Mouse (Mus musculus): ENCODE measurements around the gene Slc22a21. TPM values are rescaled to one million over a fixed set of nuclear protein-coding genes. Genes with fewer than 3 reads are reported as not detected.

The Slc22a21 gene
- polyA plus RNA-seq, 1 experiment from 2014 or later = 4.7 TPM

- WGBS = 35% methylated on average over 17 of the region's 17 CpGs
- no peaks in the 10 kb centered on the region for H3K4me1 ChIP-seq
- H3K9me3 ChIP-seq (replicated peaks) = no peaks in the 10 kb centered on the region
- H3K9ac ChIP-seq (replicated peaks) = no peak overlapping the region
- no peak overlapping the region for H3K4me2 ChIP-seq
- H3K4me3 ChIP-seq (replicated peaks) = no peak overlapping the region
- no peaks in the 10 kb centered on the region for H3K36me3 ChIP-seq
- no peak for ATAC-seq (ENCODE audit: low FRiP score)
- no peak overlapping the region for H3K27ac ChIP-seq (replicated peaks)
- no peaks in the 10 kb centered on the region for H3K27me3 ChIP-seq (replicated peaks)
These were observed 48.8 kb downstream of the Slc22a21 start for GRCm38 (mm10) chr11:53931091-53931943.

- 91% methylated on average over 3 of the region's 3 CpGs for WGBS
- Histone ChIP-seq H3K4me3 (replicated peaks) (no peak overlapping the region), H3K4me1 (no peaks in the 10 kb centered on the region), H3K36me3 (no peaks in the 10 kb centered on the region), H3K9me3 (replicated peaks) (no peaks in the 10 kb centered on the region), H3K27ac (replicated peaks) (no peak overlapping the region), H3K27me3 (replicated peaks) (no peaks in the 10 kb centered on the region), H3K9ac (replicated peaks) (no peak overlapping the region), H3K4me2 (no peak overlapping the region)
- no peak for ATAC-seq (ENCODE audit: low FRiP score)
These were observed 50.4 kb downstream of the Slc22a21 start for GRCm38 (mm10) chr11:53929741-53930140.

- no peak overlapping the region for H3K9ac ChIP-seq (replicated peaks)
- H3K27ac ChIP-seq (replicated peaks) = no peak overlapping the region
- no peaks in the 10 kb centered on the region for H3K9me3 ChIP-seq (replicated peaks)
- H3K4me2 ChIP-seq = no peak overlapping the region
- H3K36me3 ChIP-seq = no peaks in the 10 kb centered on the region
- no peaks in the 10 kb centered on the region for H3K27me3 ChIP-seq (replicated peaks)
- H3K4me1 ChIP-seq = no peaks in the 10 kb centered on the region
- 85% methylated on average over 3 of the region's 3 CpGs for WGBS
- no peak for ATAC-seq (ENCODE audit: low FRiP score)
- H3K4me3 ChIP-seq (replicated peaks) = no peak overlapping the region
These were observed 51.5 kb downstream of the Slc22a21 start for GRCm38 (mm10) chr11:53928585-53928984.

- 92% methylated on average over 5 of the region's 5 CpGs for WGBS
- H3K27me3 ChIP-seq (replicated peaks) = no peaks in the 10 kb centered on the region
- no peak overlapping the region for H3K4me3 ChIP-seq (replicated peaks)
- ATAC-seq (ENCODE audit: low FRiP score) = no peak
- no peak overlapping the region for H3K9ac ChIP-seq (replicated peaks)
- H3K4me2 ChIP-seq = no peak overlapping the region
- H3K9me3 ChIP-seq (replicated peaks) = no peaks in the 10 kb centered on the region
- H3K36me3 ChIP-seq = no peaks in the 10 kb centered on the region
- no peaks in the 10 kb centered on the region for H3K4me1 ChIP-seq
- H3K27ac ChIP-seq (replicated peaks) = no peak overlapping the region
These were observed 53.8 kb downstream of the Slc22a21 start for GRCm38 (mm10) chr11:53926303-53926702.

GRCm38 (mm10) chr11:53918851-53919250, 61.3 kb downstream of the Slc22a21 start:
- Histone ChIP-seq H3K4me3 (replicated peaks) (no peak overlapping the region), H3K9me3 (replicated peaks) (no peaks in the 10 kb centered on the region), H3K36me3 (no peaks in the 10 kb centered on the region), H3K9ac (replicated peaks) (no peak overlapping the region), H3K27ac (replicated peaks) (no peak overlapping the region), H3K27me3 (replicated peaks) (no peaks in the 10 kb centered on the region), H3K4me1 (no peaks in the 10 kb centered on the region), H3K4me2 (no peak overlapping the region)
- 96% methylated on average over 4 of the region's 4 CpGs for WGBS
- ATAC-seq (ENCODE audit: low FRiP score) = no peak

GRCm38 (mm10) chr11:53911011-53911410, 69.1 kb downstream of the Slc22a21 start:
- H3K27ac ChIP-seq (replicated peaks) = no peak overlapping the region
- no peak overlapping the region for H3K9ac ChIP-seq (replicated peaks)
- no peaks in the 10 kb centered on the region for H3K4me1 ChIP-seq
- H3K27me3 ChIP-seq (replicated peaks) = no peaks in the 10 kb centered on the region
- 80% methylated on average over 4 of the region's 4 CpGs for WGBS
- no peak overlapping the region for H3K4me2 ChIP-seq
- H3K4me3 ChIP-seq (replicated peaks) = no peak overlapping the region
- H3K9me3 ChIP-seq (replicated peaks) = no peaks in the 10 kb centered on the region
- H3K36me3 ChIP-seq = no peaks in the 10 kb centered on the region
- no peak for ATAC-seq (ENCODE audit: low FRiP score)

GRCm38 (mm10) chr11:53908686-53909085, 71.4 kb downstream of the Slc22a21 start:
- no peak for ATAC-seq (ENCODE audit: low FRiP score)
- Histone ChIP-seq H3K27ac (replicated peaks) (no peak overlapping the region), H3K27me3 (replicated peaks) (no peaks in the 10 kb centered on the region), H3K4me3 (replicated peaks) (no peak overlapping the region), H3K4me2 (no peak overlapping the region), H3K9me3 (replicated peaks) (no peaks in the 10 kb centered on the region), H3K4me1 (no peaks in the 10 kb centered on the region), H3K36me3 (no peaks in the 10 kb centered on the region), H3K9ac (replicated peaks) (no peak overlapping the region)
- WGBS = 94% methylated on average over 8 of the region's 8 CpGs

GRCm38 (mm10) chr11:53904534-53904925, 75.6 kb downstream of the Slc22a21 start:
- Histone ChIP-seq H3K27ac (replicated peaks) (no peak overlapping the region), H3K4me1 (no peaks in the 10 kb centered on the region), H3K9ac (replicated peaks) (no peak overlapping the region), H3K4me2 (no peak overlapping the region), H3K27me3 (replicated peaks) (no peaks in the 10 kb centered on the region), H3K4me3 (replicated peaks) (no peak overlapping the region), H3K9me3 (replicated peaks) (no peaks in the 10 kb centered on the region), H3K36me3 (no peaks in the 10 kb centered on the region)
- ATAC-seq (ENCODE audit: low FRiP score) = no peak
- WGBS = 86% methylated on average over 9 of the region's 9 CpGs

- H3K4me3 ChIP-seq (replicated peaks) = no peak overlapping the region
- H3K9ac ChIP-seq (replicated peaks) = no peak overlapping the region
- no peaks in the 10 kb centered on the region for H3K9me3 ChIP-seq (replicated peaks)
- 62% methylated on average over 16 of the region's 16 CpGs for WGBS
- H3K27ac ChIP-seq (replicated peaks) = no peak overlapping the region
- ATAC-seq (ENCODE audit: low FRiP score) = no peak
- H3K4me1 ChIP-seq = no peaks in the 10 kb centered on the region
- H3K4me2 ChIP-seq = no peak overlapping the region
- no peaks in the 10 kb centered on the region for H3K27me3 ChIP-seq (replicated peaks)
- H3K36me3 ChIP-seq = no peaks in the 10 kb centered on the region
These were observed 76.2 kb downstream of the Slc22a21 start for GRCm38 (mm10) chr11:53903781-53904533.

GRCm38 (mm10) chr11:53902741-53903140, 77.4 kb downstream of the Slc22a21 start:
- no peak overlapping the region for H3K9ac ChIP-seq (replicated peaks)
- H3K36me3 ChIP-seq = no peaks in the 10 kb centered on the region
- no peak for ATAC-seq (ENCODE audit: low FRiP score)
- no peak overlapping the region for H3K4me2 ChIP-seq
- H3K27ac ChIP-seq (replicated peaks) = no peak overlapping the region
- no peaks in the 10 kb centered on the region for H3K4me1 ChIP-seq
- H3K4me3 ChIP-seq (replicated peaks) = no peak overlapping the region
- H3K9me3 ChIP-seq (replicated peaks) = no peaks in the 10 kb centered on the region
- 92% methylated on average over 14 of the region's 14 CpGs for WGBS
- no peaks in the 10 kb centered on the region for H3K27me3 ChIP-seq (replicated peaks)

- Histone ChIP-seq H3K27ac (replicated peaks) (no peak overlapping the region), H3K4me1 (no peaks in the 10 kb centered on the region), H3K27me3 (replicated peaks) (no peaks in the 10 kb centered on the region), H3K9ac (replicated peaks) (no peak overlapping the region), H3K36me3 (no peaks in the 10 kb centered on the region), H3K4me3 (replicated peaks) (no peak overlapping the region), H3K9me3 (replicated peaks) (no peaks in the 10 kb centered on the region), H3K4me2 (no peak overlapping the region)
- WGBS = 72% methylated on average over 1 of the region's 1 CpGs
- no peak for ATAC-seq (ENCODE audit: low FRiP score)
These were observed 79.1 kb downstream of the Slc22a21 start for GRCm38 (mm10) chr11:53900991-53901390.

GRCm38 (mm10) chr11:53899981-53900380, 80.2 kb downstream of the Slc22a21 start:
- WGBS = 93% methylated on average over 6 of the region's 6 CpGs
- H3K4me1 ChIP-seq = no peaks in the 10 kb centered on the region
- no peaks in the 10 kb centered on the region for H3K36me3 ChIP-seq
- no peak overlapping the region for H3K27ac ChIP-seq (replicated peaks)
- no peaks in the 10 kb centered on the region for H3K27me3 ChIP-seq (replicated peaks)
- ATAC-seq (ENCODE audit: low FRiP score) = no peak
- no peak overlapping the region for H3K9ac ChIP-seq (replicated peaks)
- H3K9me3 ChIP-seq (replicated peaks) = no peaks in the 10 kb centered on the region
- no peak overlapping the region for H3K4me2 ChIP-seq
- no peak overlapping the region for H3K4me3 ChIP-seq (replicated peaks)
